Mouse (Mus musculus) hindbrain, embryonic 11.5 days (tissue): Measurements from ENCODE around the gene Tnfaip1. TPM values are rescaled to one million over a fixed set of nuclear protein-coding genes. Genes with fewer than 3 reads are reported as not detected.

Experiments used
- ATAC-seq: fragments of 200-750 bp; cut with Nextera tagmentation; 2 replicates; pipeline ENCODE4 v1.8.0; 2017; ENCODE audit warnings: mild to moderate bottlenecking, moderate TSS enrichment, moderate library complexity; ENCODE audit not compliant: low FRiP score
- DNase-seq: peaks from one replicate; pipeline ENCODE4 v3.0.0-alpha.2; 2015; ENCODE audit warnings: low spot score
- H3K27ac ChIP-seq: fragments of 300-500 bp; sonication (generic); 2 replicates; pipeline ENCODE4 v1.5.1; 2014; ENCODE audit warnings: mild to moderate bottlenecking, low read depth, low read length
- H3K27me3 ChIP-seq: fragments of 300-500 bp; sonication (generic); 2 replicates; pipeline ENCODE4 v1.6.1; 2014; ENCODE audit warnings: mild to moderate bottlenecking, low read length, moderate library complexity, mixed read lengths; ENCODE audit not compliant: control insufficient read depth, insufficient read depth
- H3K36me3 ChIP-seq: fragments of 300-500 bp; sonication (generic); 2 replicates; pipeline ENCODE4 v1.6.1; 2014; ENCODE audit warnings: mild to moderate bottlenecking, low read length, moderate library complexity, mixed read lengths; ENCODE audit not compliant: control insufficient read depth, insufficient read depth
- H3K4me1 ChIP-seq: fragments of 300-500 bp; sonication (generic); replicated peaks from 2 replicates; pipeline ENCODE4 v1.6.1; 2014; ENCODE audit warnings: low read length, mixed read lengths; ENCODE audit not compliant: control insufficient read depth, insufficient read depth
- H3K4me2 ChIP-seq: fragments of 300-500 bp; sonication (generic); replicated peaks from 2 replicates; pipeline ENCODE4 v1.6.1; 2014; ENCODE audit warnings: mild to moderate bottlenecking, low read depth, low read length
- H3K4me3 ChIP-seq: fragments of 300-500 bp; sonication (generic); 2 replicates; pipeline ENCODE4 v1.5.1; 2014; ENCODE audit warnings: low read depth, low read length
- H3K9ac ChIP-seq: fragments of 300-500 bp; sonication (generic); 2 replicates; pipeline ENCODE4 v1.6.1; 2014; ENCODE audit warnings: low read depth, low read length
- H3K9me3 ChIP-seq: fragments of 300-500 bp; sonication (generic); 2 replicates; pipeline ENCODE4 v1.6.1; 2016; ENCODE audit warnings: low read length; ENCODE audit not compliant: control insufficient read depth
- whole genome bisulfite sequencing: fragments of 180-500 bp; shearing (Covaris S2); extraction: QIAGEN DNeasy Blood & Tissue Kit; methylation state at CpG from one replicate; pipeline ENCODE4 v1.1.7; 2014; 5-methylcytosine and 5-hydroxymethylcytosine counted together
- polyA plus RNA-seq: library from polyadenylated mRNA; unstranded; fragments of >200 nt; fragmentation: Nextera tagmentation; extraction: Ambion mirVana; gene quantifications from 2 replicates; pipeline ENCODE4 v1.2.1, GENCODE M21; 2014

Tnfaip1 gene
- polyA plus RNA-seq, 1 experiment from 2014 or later = 63.3 TPM

- DNase-seq (no peak), ATAC-seq (no peak)
- Histone ChIP-seq H3K27me3 (no peaks in the 10 kb centered on the region), H3K4me2 (no peak overlapping the region), H3K9ac (no peak overlapping the region), H3K4me1 (no peaks in the 10 kb centered on the region; the same call in 1 of the 2 replicates), H3K36me3 (no peaks in the 10 kb centered on the region; the same call in 1 of the 2 replicates), H3K4me3 (no peak overlapping the region), H3K27ac (no peak overlapping the region), H3K9me3 (no peaks in the 10 kb centered on the region)
- 84% methylated on average over 6 of the region's 6 CpGs for WGBS
These were observed 5.1 kb downstream of the Tnfaip1 start for GRCm38 (mm10) chr11:78531046-78531445.

DNA sequence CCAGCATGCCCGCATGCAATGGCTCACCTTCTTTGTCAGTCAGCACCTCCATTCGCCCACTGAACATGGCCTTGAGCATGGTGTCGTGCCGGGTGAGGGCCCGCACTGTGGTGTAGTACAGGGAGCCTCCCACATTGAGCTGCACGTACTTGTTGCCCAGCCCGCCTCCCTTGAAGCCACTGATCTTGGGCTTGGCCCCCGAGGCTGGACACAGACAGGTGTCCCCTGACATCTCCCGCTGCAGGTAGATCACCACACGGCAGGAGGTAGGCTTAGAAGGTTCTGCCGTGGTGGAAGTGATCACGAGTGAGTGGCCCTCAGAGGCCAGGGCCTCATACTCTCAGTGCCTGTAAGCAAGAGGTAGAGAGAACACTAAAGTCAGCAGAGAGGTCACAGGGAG lies 6.1 kb downstream of the Tnfaip1 start:
- Histone ChIP-seq H3K9me3 (no peaks in the 10 kb centered on the region), H3K9ac (no peak overlapping the region), H3K36me3 (peaks cover 1% of the 10 kb centered on the region; the same call in 1 of the 2 replicates), H3K4me2 (no peak overlapping the region), H3K4me3 (no peak overlapping the region), H3K27me3 (no peaks in the 10 kb centered on the region), H3K27ac (no peak overlapping the region), H3K4me1 (no peaks in the 10 kb centered on the region; the same call in 1 of the 2 replicates)
- 91% methylated on average over 12 of the region's 12 CpGs for WGBS
- no peak for DNase-seq
- no peak for ATAC-seq

DNA sequence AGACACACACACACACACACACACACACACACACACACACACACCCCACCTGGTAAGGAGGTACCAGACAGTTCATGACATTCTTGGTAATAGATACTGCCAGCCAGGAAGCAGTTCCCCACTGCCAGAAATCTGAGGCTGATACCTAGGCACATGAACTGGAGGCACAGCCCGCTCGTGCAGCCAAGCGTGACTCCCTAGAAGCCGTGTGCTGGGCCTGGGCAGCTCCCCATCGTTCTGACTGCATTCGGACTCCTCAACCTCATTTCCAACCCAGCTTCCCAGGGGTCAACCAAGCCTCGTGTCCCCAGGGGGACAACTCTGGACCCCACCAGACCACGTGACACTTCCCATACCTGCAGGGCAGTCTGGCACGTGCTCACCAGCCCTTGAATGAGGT lies 7.4 kb downstream of the Tnfaip1 start:
- Histone ChIP-seq H3K4me2 (no peak overlapping the region), H3K27me3 (no peaks in the 10 kb centered on the region), H3K4me1 (no peaks in the 10 kb centered on the region), H3K4me3 (no peak overlapping the region), H3K27ac (no peak overlapping the region), H3K9ac (no peak overlapping the region), H3K36me3 (peaks cover 4% of the 10 kb centered on the region; the same call in 1 of the 2 replicates), H3K9me3 (no peaks in the 10 kb centered on the region)
- DNase-seq = no peak
- 82% methylated on average over 9 of the region's 9 CpGs for WGBS
- no peak for ATAC-seq

- H3K27me3 ChIP-seq = no peaks in the 10 kb centered on the region
- no peaks in the 10 kb centered on the region for H3K4me1 ChIP-seq
- DNase-seq (no peak), ATAC-seq (no peak)
- peaks cover 12% of the 10 kb centered on the region for H3K36me3 ChIP-seq
- no peaks in the 10 kb centered on the region for H3K9me3 ChIP-seq
- WGBS = 91% methylated on average over 2 of the region's 2 CpGs
- no peak overlapping the region for H3K9ac ChIP-seq
- H3K4me3 ChIP-seq = no peak overlapping the region
- H3K4me2 ChIP-seq = no peak overlapping the region
- no peak overlapping the region for H3K27ac ChIP-seq
These were observed 11.3 kb downstream of the Tnfaip1 start for GRCm38 (mm10) chr11:78524838-78525237.

GRCm38 (mm10) chr11:78523241-78523955 lies 12.7 kb downstream of the Tnfaip1 start:
- 64% methylated on average over 9 of the region's 9 CpGs for WGBS
- H3K9ac ChIP-seq = no peak overlapping the region
- no peaks in the 10 kb centered on the region for H3K4me1 ChIP-seq
- H3K4me3 ChIP-seq = no peak overlapping the region
- no peak overlapping the region for H3K4me2 ChIP-seq
- no peaks in the 10 kb centered on the region for H3K27me3 ChIP-seq
- no peak overlapping the region for H3K27ac ChIP-seq
- DNase-seq (no peak), ATAC-seq (no peak)
- peaks cover 14% of the 10 kb centered on the region for H3K36me3 ChIP-seq
- H3K9me3 ChIP-seq = no peaks in the 10 kb centered on the region

DNA sequence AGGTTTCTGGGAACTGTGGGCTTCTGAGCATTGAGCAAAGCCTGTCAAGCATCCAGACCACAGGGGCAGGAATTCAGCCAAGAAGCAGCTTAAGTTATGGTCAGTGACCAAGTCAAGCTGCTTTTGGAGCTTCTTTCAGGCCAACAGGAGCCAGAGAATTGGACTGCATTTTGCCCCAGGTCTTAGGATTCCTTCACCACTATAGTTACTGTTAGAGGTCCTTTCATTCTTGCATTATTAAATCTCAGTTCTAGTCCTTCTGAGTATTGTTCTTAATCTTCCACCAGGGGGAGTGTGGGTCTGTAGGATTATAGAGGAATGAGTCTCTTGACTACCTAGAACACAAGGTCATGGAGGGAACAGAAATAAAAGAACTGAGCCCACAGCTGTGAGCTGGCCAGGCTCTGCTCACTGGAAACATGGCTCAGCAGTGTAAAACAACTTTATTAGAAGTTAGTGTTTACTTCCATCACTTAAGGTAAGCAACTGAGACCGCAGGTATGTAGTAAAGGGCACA lies 13.6 kb downstream of the Tnfaip1 start:
- Histone ChIP-seq H3K36me3 (peaks cover 17% of the 10 kb centered on the region), H3K9me3 (no peaks in the 10 kb centered on the region), H3K4me3 (no peak overlapping the region), H3K27ac (no peak overlapping the region), H3K4me2 (no peak overlapping the region), H3K4me1 (no peaks in the 10 kb centered on the region), H3K9ac (no peak overlapping the region), H3K27me3 (no peaks in the 10 kb centered on the region)
- ATAC-seq = no peak
- WGBS = 89% methylated on average over 1 of the region's 1 CpGs
- DNase-seq = no peak

DNA sequence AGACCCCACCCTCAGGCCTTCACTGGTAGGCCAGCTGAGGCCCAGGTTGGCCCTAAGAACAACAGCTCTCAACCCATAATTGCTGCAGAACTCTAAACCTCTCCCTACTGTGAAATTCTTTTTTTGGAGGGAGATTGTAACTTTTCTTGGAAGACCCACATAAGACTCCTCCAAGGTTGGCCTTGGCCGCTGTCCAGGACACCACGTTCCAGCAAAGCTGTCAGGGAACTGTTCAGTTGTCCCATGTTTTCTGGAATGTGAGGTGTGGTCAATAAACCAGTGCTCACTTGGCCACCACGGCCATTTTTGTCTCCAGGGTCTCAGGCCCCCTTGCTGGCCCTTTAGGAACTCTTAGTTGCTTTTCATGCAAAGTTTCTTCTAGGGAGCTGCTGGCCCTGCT lies 14.3 kb downstream of the Tnfaip1 start:
- DNase-seq (no peak), ATAC-seq (no peak)
- H3K4me2 ChIP-seq = no peak overlapping the region
- H3K4me3 ChIP-seq = no peak overlapping the region
- WGBS = 87% methylated on average over 3 of the region's 3 CpGs
- H3K36me3 ChIP-seq = peaks cover 17% of the 10 kb centered on the region
- H3K27me3 ChIP-seq = no peaks in the 10 kb centered on the region
- no peaks in the 10 kb centered on the region for H3K4me1 ChIP-seq
- no peak overlapping the region for H3K9ac ChIP-seq
- H3K9me3 ChIP-seq = no peaks in the 10 kb centered on the region
- no peak overlapping the region for H3K27ac ChIP-seq

GRCm38 (mm10) chr11:78518931-78519330 lies 17.2 kb downstream of the Tnfaip1 start:
- ATAC-seq = no peak
- 89% methylated on average over 10 of the region's 10 CpGs for WGBS

More at GRCm38 (mm10) chr11:78518931-78519330, 17.2 kb downstream of the Tnfaip1 start:
- H3K9ac ChIP-seq = no peak overlapping the region
- no peak overlapping the region for H3K4me2 ChIP-seq
- no peaks in the 10 kb centered on the region for H3K4me1 ChIP-seq
- no peak for DNase-seq
- no peaks in the 10 kb centered on the region for H3K27me3 ChIP-seq
- H3K36me3 ChIP-seq = peaks cover 20% of the 10 kb centered on the region
- H3K27ac ChIP-seq = no peak overlapping the region
- H3K4me3 ChIP-seq = no peak overlapping the region
- no peaks in the 10 kb centered on the region for H3K9me3 ChIP-seq
